Mouse (Mus musculus) ES-CJ7 (cell line): Measurements from ENCODE around the gene Entpd7.
A peak's percentile ranks its signal among the peaks of the same experiment; 100 is the strongest.

Experiments
- DNase-seq: peaks from one replicate; pipeline ENCODE4 v3.0.0; 2011; ENCODE audit warnings: low read depth, low spot score

Entpd7 gene

DNA sequence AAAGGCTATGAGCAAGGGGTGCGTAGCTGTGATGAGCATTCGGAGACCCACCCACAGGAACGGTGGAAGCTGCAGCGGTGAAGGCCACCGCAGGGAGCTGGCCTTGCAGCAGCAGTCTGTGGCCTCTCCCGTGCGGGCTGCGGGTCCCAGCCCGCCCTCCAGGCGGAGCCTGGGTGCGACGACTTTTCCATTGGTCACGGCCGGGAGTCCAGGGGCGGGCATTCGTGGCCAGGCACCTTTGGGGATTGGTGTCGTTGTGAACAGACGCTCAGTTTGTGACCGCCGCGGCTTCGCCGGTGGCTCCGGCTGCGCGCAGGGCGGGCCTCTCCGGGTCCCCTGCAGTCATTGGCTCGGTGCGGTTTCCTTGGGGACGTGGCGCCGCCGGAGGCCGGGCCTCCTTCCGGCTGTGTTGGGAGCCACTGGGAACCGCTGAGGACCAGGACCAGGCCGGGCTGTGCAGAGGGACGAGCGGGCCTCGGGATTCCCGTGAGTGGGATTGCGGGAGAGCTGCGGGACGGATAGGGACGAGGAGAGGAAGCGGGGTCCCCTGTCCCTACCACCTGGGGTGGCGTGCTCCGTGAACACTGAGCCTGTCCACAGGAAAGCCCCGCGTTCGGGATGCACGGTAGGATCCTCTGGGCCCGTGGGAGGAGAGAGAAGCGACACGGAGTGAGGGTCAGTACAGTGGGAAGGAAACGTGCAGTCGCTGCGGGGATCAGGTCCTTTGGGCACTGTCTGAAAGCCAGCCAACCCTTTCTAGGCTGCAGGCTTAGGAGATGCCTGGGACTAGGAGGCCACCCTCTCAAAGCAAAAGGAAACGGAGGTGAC is at the start of gene Entpd7:
Gene Entpd7, plus strand, starts transcription at position 254 of the 828 bp plus-strand sequence.
- DNase-seq = peak; percentile 91

DNA sequence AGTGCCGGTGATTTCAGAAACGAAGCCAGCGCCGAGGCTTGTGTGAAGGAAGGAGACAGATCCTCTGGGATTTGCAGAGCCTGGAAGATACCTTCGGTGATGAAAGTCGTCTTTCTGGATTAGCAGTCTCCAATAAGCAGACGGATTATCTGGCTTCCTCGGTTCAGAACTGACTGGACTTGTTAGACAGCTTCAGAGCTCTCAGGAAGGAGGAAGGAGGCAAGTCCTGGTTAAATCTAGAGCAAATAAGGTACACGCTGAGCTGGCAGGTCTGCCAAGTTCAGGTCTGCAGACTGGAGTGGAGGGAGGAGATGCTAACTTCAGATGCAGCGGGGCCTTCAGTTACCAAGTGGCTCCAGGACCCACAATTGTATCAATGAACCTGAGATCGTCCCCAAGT is 47.6 kb upstream of the Entpd7 start:
- no peak for DNase-seq

DNA sequence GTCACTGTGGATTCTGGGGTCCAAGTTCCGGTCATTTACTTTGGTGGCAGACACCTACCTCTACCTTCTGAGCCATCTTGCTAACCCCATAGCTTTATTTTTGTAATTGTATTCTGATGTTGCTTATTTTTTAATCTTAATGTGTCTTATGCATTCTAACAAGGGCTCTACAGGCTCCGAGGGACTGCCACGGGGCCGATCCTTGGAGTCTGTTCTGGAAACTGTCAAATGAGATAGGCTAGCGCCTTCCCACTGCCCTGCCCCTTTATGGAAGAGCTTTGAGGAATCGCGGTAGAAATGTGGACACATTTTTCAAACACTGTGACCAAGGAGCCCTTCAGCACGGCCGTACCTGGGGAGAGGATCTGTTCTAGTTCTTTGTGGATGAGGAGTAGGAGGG is 46.6 kb upstream of the Entpd7 start:
- no peak for DNase-seq

DNA sequence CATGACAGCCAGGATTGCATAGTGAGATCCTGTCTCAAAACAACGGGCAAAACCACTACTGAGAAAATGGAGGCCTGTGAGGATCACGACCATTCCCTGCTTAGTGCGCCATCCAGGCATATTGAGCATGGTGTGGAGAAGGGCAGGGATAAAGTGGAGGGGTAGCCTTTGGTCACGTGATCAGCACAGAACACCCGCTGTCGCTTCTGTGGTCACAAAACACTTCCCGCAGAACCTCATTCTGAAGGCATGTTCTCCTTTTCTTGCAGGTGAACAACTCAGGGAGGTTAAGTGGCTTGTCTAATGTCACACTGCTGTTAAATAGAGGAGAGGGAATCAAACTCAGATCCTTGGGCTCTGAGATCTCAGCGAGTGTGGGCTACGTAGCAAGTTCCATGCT is 44.0 kb upstream of the Entpd7 start:
- DNase-seq = no peak

DNA sequence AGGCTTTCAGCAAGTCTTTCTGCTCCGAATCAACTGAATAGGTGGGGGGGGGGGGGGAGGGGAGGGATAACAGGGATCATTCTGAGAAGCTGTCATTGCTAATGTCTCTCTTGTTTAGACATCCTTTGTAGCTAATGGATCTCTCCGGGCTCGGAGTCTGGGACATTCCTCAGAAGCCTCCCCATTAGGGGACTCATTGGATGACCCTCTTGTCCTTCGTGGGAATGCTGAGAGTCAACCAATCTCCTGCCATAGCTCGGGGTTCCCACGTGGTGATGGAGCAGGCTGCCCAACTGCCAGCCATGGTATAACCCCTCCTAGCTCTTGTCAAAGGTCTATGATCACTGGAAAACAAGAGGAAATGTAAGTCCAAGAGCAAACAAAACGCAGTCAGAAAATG is 42.6 kb upstream of the Entpd7 start:
- DNase-seq = no peak

DNA sequence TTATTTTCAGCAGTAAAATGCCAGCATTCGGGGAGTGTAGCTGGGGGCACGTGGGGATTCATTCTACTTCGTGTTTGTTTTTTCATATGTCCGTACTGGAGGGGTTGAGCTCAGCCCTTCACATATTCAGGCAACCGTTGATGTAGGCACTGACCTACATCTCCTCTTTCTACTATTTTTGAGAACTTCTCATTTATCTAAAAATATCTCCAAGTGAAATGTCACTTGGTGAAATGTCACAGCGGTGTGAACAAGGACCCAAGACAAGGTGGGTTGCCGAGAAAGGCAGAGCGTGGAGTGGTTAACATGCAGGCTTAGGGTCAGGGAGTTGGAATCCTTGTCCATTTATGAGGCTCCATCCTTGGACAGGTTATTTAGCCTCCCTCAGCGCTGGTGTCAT is 42.2 kb upstream of the Entpd7 start:
- DNase-seq = no peak

DNA sequence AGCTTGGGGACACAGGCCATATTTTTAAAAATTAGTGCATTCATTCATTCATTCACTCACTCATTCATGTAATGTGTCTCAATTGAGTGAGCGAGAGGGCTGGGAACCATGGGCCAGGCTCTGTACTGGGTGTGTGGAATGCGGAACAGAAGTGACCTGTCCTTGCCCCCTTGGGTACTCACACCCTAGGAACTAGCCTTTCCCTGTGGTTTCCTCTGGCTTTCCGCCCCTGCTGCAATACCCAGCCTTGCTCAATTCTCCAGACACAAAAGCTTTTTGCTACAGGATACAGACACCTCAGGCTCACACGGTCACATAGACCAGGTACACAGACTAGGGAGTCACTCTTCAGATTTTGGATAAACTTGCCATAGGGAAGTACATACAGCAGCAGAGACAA is 41.1 kb upstream of the Entpd7 start:
- no peak for DNase-seq

DNA sequence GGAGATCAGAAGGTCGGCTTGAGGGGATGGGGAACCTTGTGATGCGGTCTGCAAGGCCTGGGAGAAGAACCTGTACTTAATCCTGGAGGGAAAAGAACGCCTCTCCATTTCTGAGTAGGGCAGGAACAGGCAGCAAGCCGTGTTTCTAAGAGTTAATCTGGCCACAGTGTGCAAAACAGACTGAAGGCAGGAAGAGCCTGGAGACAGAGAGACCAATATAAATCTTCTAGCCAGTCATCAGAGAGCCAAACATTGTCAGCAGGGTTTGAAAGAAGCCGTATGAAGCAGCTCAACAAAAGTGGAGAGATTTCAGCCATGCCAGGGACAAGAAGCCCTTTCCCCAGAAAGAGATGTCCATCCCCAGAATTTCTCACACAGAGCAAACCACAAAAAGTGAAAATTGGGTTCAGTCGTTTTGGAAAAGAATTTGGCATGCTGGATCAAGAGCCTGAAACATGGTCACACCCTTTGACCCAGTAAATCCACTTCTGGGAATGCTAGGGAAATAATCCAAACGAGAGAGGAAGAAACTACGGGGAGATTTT is 38.2 kb upstream of the Entpd7 start:
- DNase-seq = no peak

DNA sequence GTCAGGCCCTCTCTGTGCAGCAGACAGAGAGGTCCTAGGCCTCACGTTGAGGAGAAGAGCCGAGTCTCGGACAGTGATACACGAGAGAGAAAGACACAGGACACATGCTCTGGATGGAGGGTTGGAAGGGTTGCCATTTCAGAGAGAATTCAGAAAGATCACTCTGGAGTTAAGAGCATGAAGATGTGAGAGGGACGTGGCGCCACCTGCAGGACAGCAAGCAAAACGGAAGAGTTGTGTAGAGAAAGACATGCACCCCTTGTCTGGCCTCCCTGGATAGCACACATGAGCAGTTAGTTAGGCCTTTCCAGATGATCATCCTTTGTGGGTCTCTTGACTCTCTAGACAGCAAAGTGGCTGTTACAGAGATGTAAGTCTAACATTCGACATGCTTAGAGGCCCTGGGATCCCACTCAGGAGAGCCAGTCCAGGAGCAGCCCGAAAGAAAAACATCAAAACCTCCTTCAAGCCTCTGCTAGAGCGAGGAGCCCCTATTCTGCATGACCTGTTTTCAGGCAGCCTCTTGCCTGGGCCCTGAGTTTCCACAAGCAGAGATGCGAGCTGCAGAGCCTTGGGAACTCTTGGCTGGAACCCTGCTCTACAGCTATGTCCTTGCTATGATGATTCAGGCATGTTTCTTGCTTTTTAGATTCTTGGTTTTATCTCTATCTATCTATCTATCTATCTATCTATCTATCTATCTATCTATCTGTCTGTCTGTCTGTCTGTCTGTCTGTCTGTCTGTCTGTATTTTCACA is 33.6 kb upstream of the Entpd7 start:
- peak; percentile 86 for DNase-seq

DNA sequence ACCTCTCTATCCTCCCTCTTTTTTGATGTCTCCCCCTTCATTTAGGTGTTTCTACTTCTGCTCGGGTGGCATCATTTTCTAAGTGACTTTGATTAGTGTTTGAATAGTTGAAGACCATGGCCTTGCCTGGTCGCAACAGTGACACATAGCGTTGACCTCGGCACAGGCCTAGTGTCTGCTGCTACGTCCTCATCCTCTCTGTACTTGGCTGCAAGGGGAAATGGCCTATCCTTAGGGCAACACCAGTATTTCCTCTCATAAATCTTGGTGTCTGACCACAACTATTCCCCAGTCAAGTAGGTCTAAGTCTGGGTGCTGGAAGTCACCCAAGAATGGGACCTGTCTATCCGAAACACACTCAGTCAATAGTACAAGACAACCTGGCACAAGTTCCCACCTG is 29.8 kb upstream of the Entpd7 start:
- no peak for DNase-seq

DNA sequence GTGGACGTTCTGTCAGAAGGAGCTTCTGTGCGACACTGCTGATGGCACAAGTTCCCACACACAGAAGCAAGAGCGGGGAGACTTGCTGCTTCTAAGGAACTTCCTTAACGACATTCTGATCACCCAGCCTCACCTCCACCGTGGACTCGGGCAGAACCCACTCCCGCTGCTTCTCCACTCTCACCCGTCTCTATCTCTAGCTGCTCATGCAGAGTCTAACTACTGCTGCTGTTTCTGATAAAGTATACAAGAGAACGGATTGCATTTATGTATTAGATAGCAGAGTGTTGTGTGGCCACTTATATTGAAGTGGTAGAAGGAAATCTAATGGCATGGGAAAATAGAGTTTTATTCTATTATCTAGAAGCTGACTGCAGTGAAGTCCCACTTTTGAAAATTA is 28.7 kb upstream of the Entpd7 start:
- no peak for DNase-seq

DNA sequence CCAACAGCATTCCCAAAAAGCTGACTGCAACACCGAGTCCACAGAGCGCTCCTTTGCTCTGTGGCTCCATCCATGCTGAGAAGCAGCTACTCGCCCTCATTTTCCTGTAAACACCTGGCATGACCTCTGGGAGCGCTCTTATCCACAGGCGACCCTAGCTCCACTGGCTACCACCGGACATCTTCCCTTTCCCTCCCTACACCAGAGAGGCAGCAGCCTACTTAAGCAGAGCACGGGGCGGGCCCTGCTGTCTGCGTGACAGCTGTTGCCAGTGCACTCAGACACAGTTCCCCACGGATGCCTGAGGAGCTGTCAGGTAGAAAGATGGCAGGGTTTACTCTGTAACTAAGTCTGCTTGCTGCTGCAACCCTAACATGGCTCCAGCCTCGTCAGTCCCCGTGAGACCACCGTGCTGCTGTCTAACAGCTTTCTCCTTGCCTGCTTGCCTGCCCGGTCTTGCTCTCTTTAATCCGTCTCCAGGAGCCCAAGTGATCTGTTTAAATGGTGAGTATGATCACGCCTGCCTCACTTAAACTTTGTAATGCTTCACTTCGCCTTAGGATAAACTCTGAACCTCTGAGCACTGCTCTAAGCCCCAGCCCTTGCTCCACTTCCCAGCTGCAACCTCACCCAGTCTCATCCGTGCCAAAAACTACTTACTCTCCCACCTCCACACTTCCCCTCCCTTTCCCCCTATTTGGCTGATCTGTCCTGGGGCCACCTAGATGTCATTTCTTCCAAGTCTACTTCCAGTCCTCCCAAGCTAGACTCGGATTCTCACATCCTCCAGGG is 27.1 kb upstream of the Entpd7 start:
- DNase-seq = peak; percentile 80

DNA sequence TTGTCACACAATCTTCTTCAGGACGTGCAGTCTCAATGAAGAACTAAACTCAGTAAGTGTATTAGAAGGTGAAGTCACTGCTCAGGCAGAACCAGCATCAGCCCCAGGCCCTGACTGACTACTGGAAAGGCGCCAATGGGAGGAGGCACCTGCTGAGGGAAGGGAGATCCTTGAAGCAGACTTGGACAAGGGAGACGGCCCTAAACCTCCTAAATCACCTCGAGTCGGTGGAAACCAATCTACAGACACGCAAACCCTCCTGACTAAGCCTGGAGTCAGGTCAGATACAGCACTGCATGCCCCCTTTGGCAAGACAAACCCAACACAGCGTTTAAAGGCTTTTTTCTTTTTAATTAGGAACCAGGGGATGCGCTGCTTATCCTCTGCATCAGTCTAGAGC is 26.0 kb upstream of the Entpd7 start:
- no peak for DNase-seq

DNA sequence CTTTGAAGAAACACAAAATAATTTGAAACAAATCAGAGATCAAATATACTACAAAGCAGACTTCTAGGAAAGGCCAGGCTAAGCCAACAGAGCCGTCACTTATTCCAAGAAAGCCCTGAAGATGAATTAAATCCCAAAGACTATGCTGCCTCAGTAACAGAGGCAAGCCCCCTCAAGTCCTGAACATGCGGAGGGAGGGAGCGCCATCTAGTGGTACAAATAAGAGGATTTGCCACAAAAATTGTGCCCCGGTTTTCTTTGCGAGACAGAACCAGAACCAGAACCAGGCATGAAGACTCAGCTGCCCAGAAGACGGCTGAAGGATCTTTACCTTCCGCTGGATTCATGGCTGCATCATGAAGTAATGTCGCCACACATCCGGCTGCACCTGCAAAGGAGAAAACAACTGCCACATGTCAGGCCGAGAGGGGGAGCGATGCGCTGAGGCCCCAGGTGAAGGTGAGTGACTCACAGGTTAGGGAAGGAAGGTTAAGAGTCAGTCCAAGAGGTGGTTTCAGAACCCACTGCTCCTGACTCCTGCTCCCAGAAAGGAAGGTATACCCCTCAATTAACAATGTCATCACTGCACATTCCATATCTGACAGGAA is 23.9 kb upstream of the Entpd7 start:
- DNase-seq = peak; percentile 69

DNA sequence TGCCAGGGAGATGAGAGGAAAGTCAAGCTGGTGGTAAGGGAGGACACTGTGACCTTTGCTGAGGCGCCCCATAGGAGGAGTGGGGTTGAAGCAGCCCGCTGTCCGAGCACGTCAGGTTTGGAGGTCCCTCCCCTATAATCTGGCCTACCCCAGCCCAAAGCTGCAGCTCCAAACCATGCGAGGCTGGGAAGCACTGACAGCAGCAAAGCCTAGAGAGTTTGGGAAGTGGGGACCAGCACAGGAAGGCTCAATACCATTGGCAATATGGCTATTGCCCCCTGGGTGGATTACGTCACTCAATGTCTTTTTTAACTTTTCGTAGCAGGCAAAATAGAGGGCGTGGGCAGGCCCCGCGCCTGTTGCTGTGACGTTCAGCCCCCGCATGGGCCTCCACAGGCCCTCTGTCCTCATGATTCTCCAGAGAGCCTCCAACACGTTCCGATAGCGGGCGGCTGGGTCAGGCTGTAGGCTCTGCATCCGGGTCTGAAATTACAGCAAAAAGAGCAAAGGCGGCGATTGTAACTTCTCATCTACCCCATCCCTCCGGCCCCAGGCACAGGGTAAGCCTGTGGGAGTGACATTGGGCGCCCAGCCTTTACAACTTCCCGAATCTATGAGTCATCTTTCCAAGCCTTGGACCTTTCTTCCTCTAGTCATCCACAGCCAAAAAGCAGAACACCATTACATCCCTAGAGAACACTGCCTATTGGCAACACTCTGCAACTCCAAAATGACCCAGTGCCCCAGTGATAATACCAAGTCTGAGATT is 22.6 kb upstream of the Entpd7 start:
- no peak for DNase-seq

DNA sequence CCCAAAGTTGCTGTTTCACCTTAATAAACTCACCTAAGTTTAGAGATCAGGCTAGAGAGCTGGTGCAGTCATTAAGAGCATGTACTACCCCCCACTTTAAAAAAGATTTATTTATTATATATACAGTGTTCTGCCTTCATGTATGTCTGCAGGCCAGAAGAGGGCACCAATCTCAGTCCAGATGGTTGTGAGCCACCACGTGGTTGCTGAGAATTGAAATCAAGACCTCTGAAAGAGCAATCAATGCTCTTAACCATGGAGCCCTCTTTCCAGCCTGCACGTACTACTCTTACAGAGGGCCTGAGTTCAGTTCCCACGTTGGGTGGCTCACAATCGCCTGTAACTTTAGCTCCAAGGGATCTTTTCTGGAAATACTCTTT is 22.1 kb upstream of the Entpd7 start:
- peak; percentile 50 for DNase-seq

DNA sequence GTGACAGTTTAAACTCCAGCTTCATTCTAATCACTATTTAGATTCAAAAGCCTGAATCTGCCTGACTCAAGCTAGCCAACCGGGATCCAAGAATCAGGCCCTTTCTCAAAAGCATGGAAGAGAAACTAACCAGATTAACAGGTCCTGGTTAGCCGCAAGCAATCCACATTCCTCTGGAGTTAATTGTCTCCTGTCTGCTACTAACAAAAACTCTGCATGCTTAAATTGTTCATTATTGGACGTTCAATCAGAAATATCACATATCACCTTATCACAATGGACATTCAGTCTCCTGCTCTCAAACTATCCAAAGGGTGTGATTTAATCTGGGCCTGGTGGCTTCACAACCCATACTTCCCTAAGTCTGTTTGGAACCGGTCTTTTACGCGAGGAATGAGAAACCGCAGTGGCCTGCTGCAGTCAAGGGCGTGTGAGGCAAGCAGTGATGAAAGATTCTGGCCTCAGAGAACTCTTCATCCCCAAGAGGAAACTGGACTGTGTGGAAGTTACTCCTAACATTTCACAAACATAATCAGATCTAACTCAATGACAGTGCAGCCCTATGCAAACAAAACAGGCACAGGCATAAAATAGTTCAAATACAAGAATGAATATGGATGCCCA is 20.2 kb upstream of the Entpd7 start:
- DNase-seq = no peak

DNA sequence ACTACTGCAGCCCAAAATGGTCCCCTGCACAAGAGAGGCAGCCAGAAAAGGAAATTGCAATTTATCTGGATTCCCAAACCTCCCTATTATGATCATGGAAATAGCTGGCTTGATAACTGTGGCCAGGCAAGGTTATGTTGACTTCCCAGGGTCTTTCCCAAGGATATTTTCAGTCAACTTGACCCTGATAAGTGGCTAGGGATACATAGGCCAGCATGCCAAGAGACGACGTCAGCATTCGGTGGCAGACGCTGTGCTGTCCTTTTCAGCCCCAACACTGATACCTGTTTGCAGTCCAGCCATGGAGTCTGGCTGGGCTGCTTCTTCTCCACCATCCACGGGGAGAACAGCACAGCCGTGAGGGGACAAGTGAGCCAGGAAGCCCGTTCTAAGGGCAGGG is 18.4 kb upstream of the Entpd7 start:
- no peak for DNase-seq

DNA sequence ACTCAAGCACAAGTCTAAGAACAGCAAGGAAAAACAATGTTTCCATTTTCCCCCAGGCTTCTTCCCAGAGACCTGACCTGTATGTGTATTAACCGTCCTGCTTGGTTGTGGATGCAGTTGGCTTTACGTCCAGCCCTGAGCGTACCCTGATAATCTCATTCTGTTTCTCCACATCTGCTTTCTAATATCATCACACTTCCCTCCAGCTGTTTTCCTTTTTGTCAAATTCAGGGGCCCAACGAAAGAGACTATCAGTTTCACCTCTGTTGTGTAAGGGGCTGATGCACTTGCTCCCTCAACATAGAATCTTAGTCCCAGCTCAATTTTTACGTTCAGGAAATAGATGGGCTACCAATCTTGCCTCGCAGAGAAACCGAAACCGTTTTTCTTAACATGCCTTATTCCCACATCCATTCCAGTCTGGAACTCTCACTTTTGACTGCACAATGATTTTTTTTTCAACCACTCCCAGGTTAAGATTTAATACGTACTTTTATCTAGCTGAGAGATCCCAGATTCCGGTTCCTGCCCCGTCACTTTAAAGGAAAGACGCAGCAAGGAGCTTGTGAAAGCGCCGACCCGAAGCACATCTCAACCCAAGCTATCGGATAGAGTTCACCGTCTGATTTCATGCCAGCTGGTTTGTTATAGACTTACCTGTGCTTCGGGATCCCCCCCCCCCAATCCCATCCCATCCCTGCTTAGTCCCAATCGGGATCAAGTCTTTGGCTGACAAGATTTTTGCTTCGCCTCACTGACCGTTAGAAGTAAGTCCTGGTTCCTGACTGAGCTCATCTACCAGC is 15.8 kb upstream of the Entpd7 start:
- no peak for DNase-seq

DNA sequence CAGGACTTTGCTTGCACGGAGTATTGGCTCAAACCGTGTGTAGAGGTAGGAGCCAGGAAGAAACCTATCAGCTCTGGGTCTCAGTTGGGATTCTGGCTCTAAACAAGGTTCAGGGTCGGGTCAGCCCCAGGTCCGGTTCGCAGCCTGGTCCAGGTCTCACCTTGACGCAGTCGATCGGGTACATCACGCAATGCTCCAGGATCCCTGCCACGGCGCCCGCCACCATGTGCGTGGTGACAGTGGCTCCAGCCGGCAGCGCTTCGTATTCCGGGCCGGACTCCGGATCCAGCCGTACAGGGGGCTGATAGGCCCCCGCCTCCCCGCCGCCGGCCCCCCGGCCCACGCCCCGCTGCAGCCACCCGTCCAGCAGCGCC is 15.2 kb upstream of the Entpd7 start:
- DNase-seq = peak; percentile 26
